Mouse (Mus musculus): ENCODE results near the gene Pla2g12a.

- TF ChIP-seq CTCF (IDR thresholded peaks at IDR 0.05; ENCODE audit: control insufficient read depth, insufficient read depth, insufficient read length) (no peak), MYOD1 (IDR thresholded peaks at IDR 0.05; ENCODE audit: control insufficient read depth, insufficient read length, low read depth) (no peak), MAX (IDR thresholded peaks at IDR 0.05) (no peak), CEBPB (IDR thresholded peaks at IDR 0.05; ENCODE audit: low read depth) (no peak), USF1 (IDR thresholded peaks at IDR 0.05; ENCODE audit: low read depth) (no peak), FOSL1 (IDR thresholded peaks at IDR 0.05; ENCODE audit: insufficient read depth, low read length, poor library complexity, severe bottlenecking) (no peak), MYOG (IDR thresholded peaks at IDR 0.05; ENCODE audit: control insufficient read depth, extremely low read depth, insufficient read length) (no peak)
Measured at GRCm38 (mm10) chr3:129862592-129862991, 15.8 kb upstream of the Pla2g12a start.

Data from C2C12 (cell line).